Mouse (Mus musculus) CH12.LX (cell line): ENCODE measurements at regions not wholly inside any gene's neighbourhood (a gene's known extent, or its start where the extent isn't known, plus 50 kb on each side); places are given as distances from the start of the nearest gene placed in this dataset.

Experiments
- CHD1 ChIP-seq: IDR thresholded peaks from 2 replicates; pipeline ENCODE4 v1.6.1; 2012; ENCODE audit warnings: low read depth, low read length, improper control_type of control experiment, inconsistent platforms
- CTCF ChIP-seq, 2 experiments: IDR thresholded peaks in 1 of 2; conservative IDR thresholded peaks in 1 of 2; 2 replicates each; pipeline ENCODE4 v1.5.1; 2011 to 2012; ENCODE audit warnings: low read depth in 2 of 2, low read length in 2 of 2, improper control_type of control experiment in 1 of 2, inconsistent platforms in 1 of 2, mild to moderate bottlenecking in 1 of 2, moderate library complexity in 1 of 2
- MAFK ChIP-seq: IDR thresholded peaks from 2 replicates; pipeline ENCODE4 v1.6.1; 2011; ENCODE audit warnings: low read length, improper control_type of control experiment; ENCODE audit not compliant: insufficient replicate concordance
- MAZ ChIP-seq: IDR thresholded peaks from 2 replicates; pipeline ENCODE4 v1.6.1; 2012; ENCODE audit warnings: low read depth, mild to moderate bottlenecking, inconsistent platforms, low read length, improper control_type of control experiment, moderate library complexity
- POLR2A ChIP-seq: IDR thresholded peaks from 2 replicates; pipeline ENCODE4 v1.6.1; 2011; ENCODE audit warnings: low read depth, mild to moderate bottlenecking, improper control_type of control experiment, low read length
- SIN3A ChIP-seq: IDR thresholded peaks from 2 replicates; pipeline ENCODE4 v1.6.1; 2012; ENCODE audit warnings: low read length, improper control_type of control experiment, inconsistent platforms
- ZKSCAN1 ChIP-seq: IDR thresholded peaks from 2 replicates; pipeline ENCODE4 v1.6.1; 2012; ENCODE audit warnings: low read depth, inconsistent platforms, low read length, improper control_type of control experiment, borderline replicate concordance

DNA sequence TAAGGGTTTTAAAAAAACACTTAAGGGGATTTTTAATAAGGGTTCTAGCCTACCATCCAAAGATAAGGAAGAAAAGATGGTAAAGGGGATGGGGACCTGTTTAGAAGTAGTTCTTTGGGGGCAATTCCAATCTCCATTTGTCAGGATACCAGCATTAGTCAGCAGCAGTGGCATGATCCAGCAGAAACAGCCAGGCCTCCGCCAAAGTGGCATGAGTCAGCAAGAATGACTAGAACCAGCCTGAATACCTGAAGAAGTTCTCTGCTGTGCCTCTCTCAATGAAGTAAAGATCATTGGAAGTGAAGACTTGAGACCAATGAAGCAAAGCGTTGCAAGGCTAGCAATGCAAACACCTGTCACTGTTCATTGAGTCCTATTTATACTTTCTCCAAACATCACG is 71.5 kb upstream of the Reln start:
- TF ChIP-seq MAZ (no peak), POLR2A (no peak), CHD1 (no peak), CTCF (conservative IDR thresholded peaks at IDR 0.05 in 1 of 2, IDR thresholded peaks at IDR 0.05 in 1 of 2; ENCODE audit: low read depth in 2 of 2, low read length in 2 of 2) (no peak), ZKSCAN1 (no peak), SIN3A (no peak), MAFK (no peak)
